Mouse (Mus musculus) heart, adult 18-20 months (tissue): Measurements from ENCODE around the gene Syt3. TPM values are rescaled to one million over a fixed set of nuclear protein-coding genes. Genes with fewer than 3 reads are reported as not detected.

Source experiments
- DNase-seq, 2 experiments: peaks; one replicate each; pipeline ENCODE4 v3.0.0; 2021 to 2022; ENCODE audit warnings: mixed read lengths in 1 of 2
- total RNA-seq, 2 experiments: library from RNA; stranded (reverse); gene quantifications; 2 replicates each; pipeline ENCODE4 v1.2.3; 2021

The Syt3 gene
- total RNA-seq, 2 experiments from 2014 or later = 2.3 to 2.9 TPM

DNA sequence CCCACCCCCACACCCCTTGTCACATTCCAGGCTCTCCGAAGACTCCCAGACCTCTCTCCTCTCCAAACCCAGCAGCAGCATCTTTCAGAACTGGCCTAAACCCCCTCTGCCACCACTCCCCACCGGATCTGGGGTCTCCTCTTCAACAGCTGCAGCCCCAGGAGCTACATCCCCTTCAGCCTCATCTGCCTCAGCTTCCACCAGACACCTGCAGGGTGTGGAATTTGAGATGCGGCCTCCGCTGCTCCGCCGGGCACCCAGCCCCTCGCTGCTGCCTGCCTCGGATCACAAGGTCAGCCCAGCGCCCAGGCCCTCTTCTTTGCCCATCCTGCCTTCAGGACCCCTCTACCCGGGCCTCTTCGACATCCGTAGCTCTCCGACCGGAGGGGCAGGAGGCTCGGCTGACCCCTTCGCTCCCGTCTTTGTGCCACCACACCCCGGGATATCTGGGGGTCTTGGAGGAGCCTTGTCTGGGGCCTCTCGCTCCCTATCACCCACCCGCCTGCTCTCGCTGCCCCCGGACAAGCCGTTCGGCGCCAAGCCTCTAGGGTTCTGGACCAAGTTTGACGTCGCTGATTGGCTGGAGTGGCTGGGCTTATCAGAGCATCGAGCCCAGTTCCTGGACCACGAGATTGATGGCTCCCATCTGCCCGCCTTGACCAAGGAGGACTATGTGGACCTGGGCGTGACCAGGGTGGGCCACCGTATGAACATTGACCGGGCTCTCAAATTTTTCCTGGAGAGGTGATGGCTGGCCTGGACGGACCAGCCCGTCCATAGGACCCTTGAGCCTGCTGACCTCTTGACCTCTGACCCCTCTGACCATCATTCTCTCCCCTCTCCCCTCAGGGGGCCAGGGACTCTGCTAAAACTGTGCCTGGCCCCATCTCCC lies 27.1 kb upstream of the Syt3 start:
- DNase-seq = no peak

DNA sequence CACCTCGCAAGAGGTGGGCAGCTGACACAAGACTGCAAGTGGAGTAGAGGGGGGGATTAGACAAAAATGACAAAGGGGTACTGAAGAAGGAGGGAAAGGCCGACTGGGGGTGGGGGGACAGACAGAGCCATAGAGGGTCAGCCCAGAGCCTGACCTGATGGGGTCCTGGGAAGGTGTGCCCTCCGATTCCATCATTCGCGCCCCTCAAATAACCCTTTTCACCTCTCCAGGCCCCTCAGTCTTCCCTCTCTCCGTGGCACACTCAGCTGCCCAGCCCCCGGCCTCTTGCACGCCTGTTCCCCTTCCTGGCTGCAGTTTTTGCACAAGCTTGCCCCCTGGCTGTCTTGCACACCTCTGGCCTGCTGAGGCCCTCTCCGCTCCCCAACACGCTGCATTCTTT lies 26.4 kb upstream of the Syt3 start:
- DNase-seq = no peak

DNA sequence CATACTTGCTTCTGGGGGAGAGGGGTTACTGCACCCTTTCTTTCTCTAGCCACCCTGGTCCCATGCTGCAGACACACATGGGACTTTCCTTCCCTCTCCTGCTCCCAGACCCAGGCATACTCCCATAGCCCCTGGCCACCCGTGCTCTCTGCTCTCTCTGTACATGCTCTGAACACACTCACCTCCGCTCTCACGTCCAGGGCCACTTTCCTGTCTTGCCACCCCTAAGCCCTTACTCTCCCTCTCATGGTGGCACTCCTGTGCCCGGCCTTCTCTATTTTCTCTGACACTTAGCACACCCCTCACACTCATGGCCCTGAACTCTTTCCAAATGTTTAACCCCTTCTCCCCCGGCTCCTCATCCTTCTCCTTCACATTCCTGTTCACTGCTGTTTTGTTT lies 25.9 kb upstream of the Syt3 start:
- DNase-seq = no peak

DNA sequence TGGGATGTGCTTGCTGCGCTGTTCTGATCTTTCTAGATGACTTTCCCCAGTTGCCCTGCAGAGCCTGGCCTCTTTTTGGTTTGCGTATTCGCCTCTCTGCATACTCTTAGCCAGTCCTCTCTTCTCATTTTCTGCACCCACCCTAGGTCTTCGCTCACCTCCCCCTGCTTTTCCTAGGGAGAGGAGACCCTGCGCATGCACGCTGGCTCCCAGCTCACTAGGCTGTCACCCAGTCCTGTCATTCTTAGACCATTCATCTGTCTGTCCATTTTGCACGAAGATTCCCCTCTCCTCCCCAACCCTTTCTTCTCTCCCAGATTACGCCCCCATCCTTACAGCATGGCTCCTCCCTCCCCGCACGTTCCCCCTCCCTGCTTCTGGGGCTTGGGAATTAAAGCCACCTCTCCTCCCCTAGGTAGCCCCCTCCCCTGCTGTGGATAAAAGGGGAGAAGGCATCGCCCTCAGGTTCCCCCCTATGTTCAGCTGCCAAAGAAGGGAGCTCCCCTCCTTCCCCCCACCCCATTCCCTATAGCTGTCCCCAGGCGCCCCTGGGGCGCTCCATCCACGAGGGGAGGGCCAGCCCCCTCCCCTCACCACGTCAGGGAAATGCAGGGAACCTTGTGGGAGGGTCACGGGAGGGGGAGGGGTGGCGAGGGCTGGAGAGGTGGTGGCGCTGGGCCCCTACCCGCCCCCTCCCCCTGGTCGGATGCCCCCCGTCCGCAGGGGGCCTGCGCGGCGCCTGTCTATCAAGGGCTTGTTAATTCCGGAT lies 24.8 kb upstream of the Syt3 start:
- DNase-seq = no peak

DNA sequence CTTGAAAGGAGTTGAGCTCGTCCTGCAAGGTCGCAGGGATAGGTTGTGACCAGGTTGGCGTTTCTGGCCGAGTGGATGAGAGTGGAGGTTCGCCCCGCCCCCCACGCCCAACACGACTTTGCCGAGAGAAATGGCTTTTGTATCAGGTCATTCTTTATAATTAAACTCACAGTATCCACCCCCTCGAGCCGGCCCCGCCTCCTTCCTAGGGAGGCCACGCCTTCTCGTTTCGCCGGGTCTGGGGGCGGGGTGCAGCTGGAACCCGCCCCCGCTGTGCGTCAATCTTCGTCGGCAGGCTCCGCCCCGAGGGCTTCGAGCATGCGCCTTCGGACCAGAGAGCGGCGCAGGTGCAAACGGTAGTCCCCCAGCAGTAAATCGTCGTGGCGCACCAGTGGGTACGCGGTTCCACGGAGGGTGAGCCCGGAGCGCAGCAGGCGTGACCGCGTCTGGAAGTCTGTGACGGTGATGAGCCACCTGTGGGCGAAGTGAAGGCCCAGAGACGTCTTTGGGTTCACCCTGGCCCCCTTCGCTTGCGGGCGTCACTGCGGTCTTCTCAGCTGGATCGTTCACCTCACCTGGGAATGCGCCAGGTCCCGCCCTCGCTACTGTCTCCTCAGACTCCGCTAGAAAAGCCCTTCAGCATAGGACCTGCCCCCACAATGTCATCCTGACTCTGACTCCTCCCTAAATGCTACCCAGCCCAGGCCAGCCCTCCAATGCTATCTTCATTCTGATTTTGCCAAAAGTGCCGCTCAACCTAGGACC lies 23.8 kb upstream of the Syt3 start:
- peak; percentile 93 to 94 for DNase-seq

DNA sequence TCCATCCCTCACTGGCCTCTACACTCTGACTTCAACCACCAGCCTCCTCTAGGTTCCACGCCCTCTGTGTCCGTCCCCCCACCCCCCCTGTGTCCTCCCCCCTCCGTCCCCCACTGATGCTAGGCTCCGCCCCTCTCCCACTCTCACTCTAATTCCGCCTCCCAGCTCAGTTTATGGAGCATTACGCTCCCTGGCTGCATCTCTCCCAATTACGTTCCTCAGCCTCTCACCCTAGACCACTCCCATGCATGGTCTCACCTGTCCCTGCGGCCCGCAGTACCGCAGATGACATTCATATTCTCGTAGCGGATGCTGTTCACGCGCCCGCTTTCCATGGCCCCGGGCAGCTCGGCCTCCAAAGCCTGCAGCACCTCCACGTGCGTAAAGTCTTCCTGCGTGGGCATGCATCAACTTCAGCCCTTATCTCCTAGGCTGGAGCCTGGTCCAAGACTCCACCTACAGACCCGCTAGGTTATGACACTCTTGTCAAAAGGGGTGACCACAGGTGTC lies 23.1 kb upstream of the Syt3 start:
- no peak for DNase-seq

DNA sequence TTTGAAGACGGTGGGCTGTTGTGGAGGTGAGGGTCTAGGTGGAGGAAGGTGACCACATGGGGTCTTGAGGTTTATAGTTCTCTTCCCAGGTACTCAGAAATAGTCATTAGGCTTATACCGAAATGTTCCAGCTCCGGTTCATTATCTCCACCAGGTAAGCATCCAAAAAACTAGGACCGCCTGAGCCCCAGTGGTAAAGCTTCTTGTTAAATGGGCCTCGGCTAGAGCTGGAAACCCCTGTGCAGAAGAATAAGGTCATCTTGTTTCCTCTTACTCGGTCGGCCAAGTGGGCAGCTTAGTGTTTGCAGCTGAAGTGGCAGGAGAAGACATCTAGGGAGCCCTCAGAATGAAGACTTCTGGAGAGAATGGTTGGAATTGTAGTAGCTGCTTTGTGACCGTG lies 11.2 kb upstream of the Syt3 start:
- DNase-seq = no peak

DNA sequence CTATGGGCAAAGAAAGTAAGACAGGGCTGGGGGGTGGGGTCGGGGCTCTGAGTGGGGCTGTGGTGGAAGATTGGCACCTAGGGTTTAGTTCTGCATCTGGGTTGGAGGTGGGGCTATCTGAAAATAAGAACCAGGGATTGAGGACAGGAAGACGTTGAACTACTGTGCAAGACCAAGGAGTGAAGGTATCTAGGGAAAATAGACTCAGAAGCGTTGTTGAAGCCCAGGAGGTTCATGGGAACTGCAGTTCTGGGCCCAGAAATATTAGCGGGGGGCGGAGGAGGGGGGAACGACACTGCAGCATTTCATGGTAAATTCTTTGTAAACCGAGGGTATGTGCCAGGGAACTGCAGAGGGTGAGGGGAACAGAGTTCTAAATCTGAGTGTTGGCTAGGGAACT lies 10.4 kb upstream of the Syt3 start:
- no peak for DNase-seq

DNA sequence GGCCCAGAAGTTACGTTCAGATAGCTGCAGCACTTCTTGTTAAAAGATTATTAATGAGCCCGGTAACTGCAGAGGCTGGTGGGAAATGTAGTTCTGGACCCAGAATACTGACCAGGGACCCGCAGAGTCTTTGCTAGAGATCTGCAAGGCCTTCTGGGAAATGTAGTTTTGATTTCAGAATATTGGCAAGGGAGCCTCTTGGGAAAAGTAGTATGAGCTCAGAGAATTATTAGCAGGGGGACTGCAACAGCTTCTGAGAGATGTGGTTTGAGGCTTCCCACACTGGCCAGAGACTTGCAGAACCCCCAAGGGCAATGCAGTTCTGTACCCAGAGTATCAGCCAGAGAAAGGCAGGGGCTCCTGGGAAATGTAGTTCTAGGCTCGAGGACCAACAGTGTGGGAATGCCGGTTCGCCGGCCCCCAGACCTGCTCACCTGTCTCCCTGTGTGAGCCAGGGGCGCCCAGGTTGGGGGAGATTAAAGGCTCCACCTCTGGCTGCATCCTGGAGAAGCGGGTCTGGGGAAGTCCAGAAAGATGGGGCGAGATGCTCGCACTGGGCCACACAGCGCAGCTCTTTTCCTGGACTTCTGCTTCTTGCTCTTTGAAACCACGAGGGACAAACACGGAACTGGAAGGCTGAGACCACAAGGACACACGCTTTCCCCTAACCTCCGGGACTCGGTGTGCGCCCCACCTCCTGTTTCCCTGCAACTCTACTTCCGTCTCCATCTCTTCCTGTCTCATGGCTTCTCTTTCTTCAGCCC lies 9.8 kb upstream of the Syt3 start:
- peak; percentile 92 to 96 for DNase-seq

DNA sequence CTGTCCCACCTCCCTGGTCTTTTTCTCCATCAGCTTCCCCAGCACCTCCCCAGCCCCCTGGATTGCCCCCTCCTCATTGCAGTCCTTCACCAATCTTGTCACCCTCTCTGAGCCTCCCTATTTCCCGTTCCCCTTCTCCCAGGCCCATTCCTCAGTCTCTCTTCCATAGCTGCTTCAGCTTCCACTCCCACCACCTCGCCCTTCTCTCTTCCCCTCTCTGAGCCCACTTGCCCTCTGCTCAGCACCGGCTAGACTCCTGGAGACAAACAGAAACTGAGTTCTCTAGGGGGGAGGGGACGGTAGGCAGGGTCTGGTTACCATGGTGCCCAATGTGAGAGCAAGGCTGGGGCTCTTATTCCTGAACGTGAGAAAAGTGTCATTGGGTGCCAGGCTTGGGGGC lies 9.1 kb upstream of the Syt3 start:
- no peak for DNase-seq

DNA sequence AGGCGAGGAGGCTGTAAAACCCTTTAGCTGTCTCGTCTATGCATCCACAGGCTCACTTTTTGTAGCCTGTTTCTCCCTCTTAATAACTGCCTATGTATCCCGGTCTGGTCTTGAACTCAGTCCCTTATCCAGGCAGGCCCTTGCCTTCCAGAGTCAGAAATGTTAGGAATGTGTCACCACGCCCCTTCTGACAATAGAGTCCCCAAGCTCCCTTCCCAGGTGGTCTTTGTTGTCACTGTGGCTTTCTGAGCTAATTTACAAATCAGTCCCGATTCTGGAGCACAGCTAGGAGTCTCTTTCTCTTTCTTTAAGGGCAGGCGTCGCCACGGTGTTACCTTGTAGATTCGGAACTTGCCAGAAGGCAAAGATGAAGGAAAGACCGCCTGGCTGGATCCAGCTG lies 8.7 kb upstream of the Syt3 start:
- DNase-seq = no peak

DNA sequence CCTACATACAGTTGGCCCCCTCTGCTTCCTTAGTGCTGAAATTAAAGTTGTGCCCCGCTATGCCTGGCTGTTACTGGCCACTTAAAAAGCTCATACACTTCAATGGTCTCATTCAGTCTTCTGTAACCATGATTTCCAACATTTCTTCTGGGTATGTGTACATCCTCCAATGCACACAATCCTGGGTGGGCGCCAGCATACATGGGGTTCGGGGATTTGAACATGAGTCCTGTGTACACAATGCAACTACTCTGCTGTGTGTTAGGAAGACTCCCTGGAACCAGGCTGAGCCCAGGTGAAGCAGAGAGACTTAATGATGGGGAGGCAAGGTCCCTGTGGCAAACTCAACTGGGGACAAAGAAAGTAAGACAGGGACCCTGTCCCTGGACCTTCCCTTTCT lies 8.1 kb upstream of the Syt3 start:
- DNase-seq = no peak

DNA sequence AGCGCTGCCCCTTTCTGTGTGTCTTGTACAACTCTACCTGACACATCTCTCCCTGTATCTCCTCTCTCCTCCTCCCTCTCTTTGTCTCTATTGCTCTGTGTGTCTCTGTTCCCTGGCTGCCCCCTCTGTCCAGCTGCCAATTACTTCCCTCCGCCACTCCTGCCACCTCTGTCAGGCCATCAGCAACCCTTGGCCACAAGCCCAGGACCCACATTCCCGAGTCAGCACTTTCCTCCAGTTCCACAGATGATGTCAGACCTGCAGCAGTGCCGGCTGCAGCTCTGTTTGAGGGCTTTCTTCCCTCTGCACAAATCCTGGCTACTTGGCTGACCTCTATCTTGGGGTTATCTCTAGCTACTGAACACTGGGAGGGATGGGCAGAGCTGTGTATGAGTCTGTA lies 5.6 kb upstream of the Syt3 start:
- peak; percentile 71 to 79 for DNase-seq

DNA sequence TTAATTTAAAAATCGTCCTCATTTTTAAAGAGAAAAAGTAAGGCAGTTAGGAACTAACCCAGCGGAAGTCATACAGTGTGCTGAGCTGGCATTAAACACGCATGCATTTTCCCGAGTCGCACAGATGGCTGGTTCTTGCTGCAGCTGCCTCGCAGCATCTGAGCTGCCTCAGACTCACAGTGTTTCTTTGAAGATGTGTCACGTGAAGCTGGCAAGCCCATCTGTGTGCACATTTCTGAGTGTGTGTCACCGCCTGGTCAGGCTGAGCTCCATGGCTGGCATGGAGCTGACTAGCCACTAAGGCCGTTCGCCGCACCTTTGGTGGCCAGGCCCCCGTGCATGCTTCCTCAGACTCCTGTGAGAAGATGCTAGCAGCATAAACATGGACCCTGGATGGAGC lies 1.4 kb upstream of the Syt3 start:
- DNase-seq = peak in 1 of 2 experiments; percentile 19

DNA sequence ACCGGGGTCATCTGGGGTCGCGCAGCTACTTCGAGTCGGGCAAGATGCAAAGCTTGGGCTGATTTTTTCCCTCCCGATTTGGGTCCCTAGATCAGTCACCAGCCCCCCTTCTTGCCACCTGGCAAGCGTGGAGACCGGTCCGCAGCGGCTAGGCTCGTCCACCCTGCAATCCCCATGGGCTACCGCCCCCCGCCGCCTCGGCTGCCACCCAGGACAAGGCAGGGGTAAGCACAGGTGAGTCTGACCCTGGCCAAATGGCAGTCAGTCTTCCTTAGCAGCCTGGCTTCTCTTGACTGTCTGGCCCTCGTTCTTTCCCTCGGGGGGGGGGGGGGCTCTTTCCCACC lies 786 bp downstream of the Syt3 start:
- no peak for DNase-seq

DNA sequence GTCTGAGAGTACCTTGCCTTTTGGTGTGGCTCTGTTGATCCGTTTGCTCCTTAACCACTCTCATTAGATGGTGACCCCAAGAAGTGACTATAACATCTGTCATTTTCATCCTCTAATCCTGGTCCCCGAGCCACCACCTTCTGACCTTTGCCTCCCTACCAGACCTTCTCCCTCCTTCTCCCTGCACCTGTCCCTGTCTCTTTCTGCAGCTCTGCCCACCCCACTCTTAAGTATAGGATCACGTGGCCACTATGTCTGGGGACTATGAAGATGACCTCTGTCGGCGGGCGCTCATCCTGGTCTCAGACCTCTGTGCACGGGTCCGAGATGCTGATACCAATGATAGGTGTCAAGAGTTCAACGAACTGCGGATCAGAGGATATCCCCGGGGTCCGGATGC lies 1.8 kb downstream of the Syt3 start, which contains the start of gene 1700008O03Rik:
TSS of gene 1700008O03Rik (minus strand) at position 101 of the 400 bp plus-strand sequence.
- DNase-seq = no peak

DNA sequence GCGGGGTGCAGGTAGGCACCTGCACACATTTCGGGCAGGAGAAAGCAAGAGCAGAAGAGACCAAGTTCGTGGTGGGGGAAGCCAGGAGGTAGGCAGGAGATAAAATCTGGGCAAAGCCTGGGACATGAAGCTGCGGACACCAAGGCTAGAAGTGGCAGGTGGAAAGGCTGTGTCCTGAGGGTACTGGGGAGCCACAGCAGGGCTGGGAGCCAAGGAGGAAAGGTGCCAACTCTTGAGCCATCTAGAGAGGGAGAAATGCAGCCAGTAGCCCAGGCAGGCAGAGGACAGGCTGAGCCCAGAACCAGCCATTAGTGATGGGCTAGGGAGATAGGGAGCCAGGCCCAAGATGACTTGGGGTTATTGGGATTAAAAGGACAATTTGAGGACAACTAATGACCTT lies 7.9 kb downstream of the Syt3 start:
- no peak for DNase-seq

DNA sequence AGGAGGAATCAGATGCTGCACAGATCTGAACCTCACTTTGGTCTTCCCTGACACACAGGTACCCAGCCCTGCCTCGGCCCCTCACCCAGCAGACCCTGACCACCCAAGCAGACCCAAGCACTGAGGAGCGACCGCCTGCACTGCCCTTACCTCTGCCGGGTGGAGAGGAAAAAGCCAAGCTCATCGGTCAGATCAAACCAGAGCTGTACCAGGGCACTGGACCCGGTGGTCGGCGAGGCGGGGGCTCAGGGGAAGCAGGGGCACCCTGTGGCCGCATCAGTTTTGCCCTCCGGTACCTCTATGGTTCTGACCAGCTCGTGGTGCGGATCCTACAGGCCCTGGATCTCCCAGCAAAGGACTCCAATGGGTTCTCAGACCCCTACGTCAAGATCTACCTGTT lies 8.4 kb downstream of the Syt3 start:
- no peak for DNase-seq

DNA sequence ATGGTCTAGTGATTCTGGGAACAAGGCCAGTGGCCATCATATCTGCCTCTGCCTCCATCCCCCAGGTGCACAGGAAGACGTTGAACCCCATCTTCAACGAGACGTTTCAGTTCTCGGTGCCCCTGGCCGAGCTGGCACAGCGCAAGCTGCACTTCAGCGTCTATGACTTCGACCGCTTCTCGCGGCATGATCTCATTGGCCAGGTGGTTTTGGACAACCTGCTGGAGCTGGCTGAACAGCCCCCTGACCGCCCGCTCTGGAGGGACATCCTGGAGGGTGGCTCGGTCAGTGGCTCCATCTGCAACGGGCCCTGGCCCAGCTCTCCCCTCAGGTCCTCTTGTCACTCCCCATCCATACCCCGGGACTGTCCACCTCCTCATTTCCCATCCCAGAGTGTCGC lies 9.4 kb downstream of the Syt3 start:
- DNase-seq = no peak

DNA sequence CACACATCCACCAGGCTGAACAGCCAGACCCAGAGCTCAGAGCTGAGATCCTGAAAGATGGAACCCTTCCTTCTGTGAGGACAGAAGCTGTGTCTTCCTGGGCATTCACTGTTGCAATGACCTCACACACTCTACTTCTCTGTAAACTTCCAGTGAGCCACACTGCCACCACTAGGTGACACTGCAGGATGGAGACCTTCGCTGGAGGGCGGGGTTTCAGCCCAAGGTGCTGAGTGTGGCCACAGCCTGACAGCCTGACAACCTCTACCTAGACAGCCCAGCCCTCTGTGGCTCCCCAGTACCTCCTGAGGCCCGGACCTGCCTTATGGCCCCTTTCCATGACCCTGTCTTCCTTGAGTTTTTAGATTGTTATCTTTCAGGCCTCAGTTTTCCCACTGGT lies 14.7 kb downstream of the Syt3 start:
- DNase-seq = peak; percentile 43 to 63

DNA sequence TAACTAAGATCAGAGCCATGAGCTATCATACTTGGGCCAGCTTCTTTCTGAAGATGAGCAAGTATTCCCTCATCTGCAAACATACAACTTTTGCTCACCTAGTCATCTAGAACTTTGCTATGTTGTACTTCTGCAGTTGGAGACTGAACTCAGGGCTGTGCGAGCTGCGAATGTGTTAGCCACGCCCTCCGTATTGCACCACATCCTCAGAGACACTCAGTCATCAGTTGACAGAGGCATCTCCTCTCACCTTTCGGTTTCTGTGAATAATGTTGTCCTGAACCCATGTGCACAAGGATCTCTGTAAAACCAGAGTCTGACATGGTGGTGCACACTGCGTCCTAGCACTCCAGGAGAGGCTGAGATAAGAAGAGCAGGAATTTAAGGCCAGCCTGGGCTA lies 17.8 kb downstream of the Syt3 start:
- no peak for DNase-seq
